Mouse (Mus musculus): ENCODE measurements at regions not wholly inside any gene's neighbourhood (a gene's known extent, or its start where the extent isn't known, plus 50 kb on each side); places are given as distances from the start of the nearest gene placed in this dataset.

DNA sequence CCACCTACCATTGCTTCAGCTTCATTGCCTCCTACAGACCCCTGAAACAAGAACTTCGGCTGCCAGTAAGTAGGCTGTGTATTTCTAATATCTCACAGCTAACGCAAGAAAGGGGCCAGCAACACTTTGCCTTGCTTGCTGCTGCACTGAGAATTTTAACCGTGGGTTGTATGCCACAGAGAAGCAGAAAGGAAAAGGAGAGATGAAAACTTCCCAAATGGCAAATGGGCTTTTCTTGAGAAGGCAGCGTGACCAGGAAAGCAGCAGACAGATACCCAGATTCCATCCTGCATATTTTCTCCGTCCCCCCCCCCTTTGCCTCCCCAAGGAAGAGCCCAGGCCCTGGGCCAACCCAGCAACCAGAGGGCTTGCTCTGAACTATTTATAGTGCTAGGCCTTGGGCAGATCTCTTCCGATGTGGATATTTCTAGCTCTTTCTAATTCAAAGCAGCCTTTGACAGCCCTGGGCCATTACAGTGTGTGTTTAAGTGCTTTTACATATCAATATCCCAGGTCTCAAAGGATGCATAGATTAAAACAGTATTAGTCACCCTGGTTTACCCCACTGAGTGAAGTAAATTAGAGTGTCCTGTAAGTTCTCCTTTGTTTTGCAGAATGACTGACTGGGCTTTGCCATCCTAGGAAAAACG, 107.0 kb downstream of the Cartpt start:
- no peak for TF ChIP-seq CTCF (conservative IDR thresholded peaks at IDR 0.05; ENCODE audit: insufficient read depth, insufficient read length, low read depth, low read length)
- TF ChIP-seq POLR2A (IDR thresholded peaks at IDR 0.05; ENCODE audit: low read depth, low read length), result no peak
